Mouse (Mus musculus) bone marrow, adult 2 months (tissue): ENCODE data around the gene Snip1. TPM values are rescaled to one million over a fixed set of nuclear protein-coding genes. Genes with fewer than 3 reads are reported as not detected.
A peak's percentile ranks its signal among the peaks of the same experiment; 100 is the strongest.

Experiments used
- H3K27ac ChIP-seq: fragments of 200-500 bp; 2 replicates; pipeline ENCODE4 v1.5.1; 2012; ENCODE audit warnings: low read depth, mild to moderate bottlenecking, control low read depth, inconsistent platforms, low read length; ENCODE audit not compliant: control insufficient read depth, poor library complexity, insufficient read depth
- H3K4me1 ChIP-seq: fragments of 200-500 bp; 2 replicates; pipeline ENCODE4 v1.6.1; 2011; ENCODE audit warnings: low read length; ENCODE audit not compliant: control insufficient read depth, insufficient read depth
- H3K4me3 ChIP-seq: fragments of 200-500 bp; replicated peaks from 2 replicates; pipeline ENCODE3; 2011; ENCODE audit warnings: mild to moderate bottlenecking, low read depth, low read length, control low read depth; ENCODE audit not compliant: control insufficient read depth
- CTCF ChIP-seq: fragments of 200-500 bp; IDR thresholded peaks from 2 replicates; pipeline ENCODE4 v1.5.1; 2011; ENCODE audit warnings: low read length, control low read depth; ENCODE audit not compliant: control insufficient read depth, insufficient read depth
- POLR2A ChIP-seq: fragments of 200-500 bp; IDR thresholded peaks from 2 replicates; pipeline ENCODE4 v1.6.1; 2011; ENCODE audit warnings: low read depth, mild to moderate bottlenecking, control low read depth, low read length, borderline replicate concordance; ENCODE audit not compliant: control insufficient read depth
- WGBS: fragments of 180-500 bp; shearing (Covaris S2); methylation state at CpG from one replicate; pipeline ENCODE4 v1.1.7; 2018; 5-methylcytosine and 5-hydroxymethylcytosine counted together
- polyA plus RNA-seq: library from polyadenylated mRNA; stranded (reverse); fragments of >200 nt; gene quantifications from 2 replicates; pipeline ENCODE4 v1.2.4, GENCODE M21; 2011; ENCODE audit warnings: low replicate concordance; ENCODE audit not compliant: missing spikeins, insufficient read depth, insufficient read length

The Snip1 gene
- polyA plus RNA-seq, 1 experiment: 15.8 TPM

- H3K27ac ChIP-seq: peak within 1 kb of the TSS; percentile 99
- peak; percentile 78 for TF ChIP-seq CTCF
- TF ChIP-seq POLR2A: peak; percentile 64; the same call in 1 of the 2 replicates
- H3K4me1 ChIP-seq: peaks cover 3% of the 10 kb centered on the region; the same call in 1 of the 2 replicates
- H3K4me3 ChIP-seq: peak within 1 kb of the TSS; percentile 93
- WGBS: 1% methylated on average over 63 of the region's 63 CpGs
Observed at GRCm38 (mm10) chr4:125084403-125085345, 18.2 kb downstream of the Snip1 start, which contains the start of gene Meaf6. Gene Meaf6 (plus strand): TSS chr4:125085134.

DNA sequence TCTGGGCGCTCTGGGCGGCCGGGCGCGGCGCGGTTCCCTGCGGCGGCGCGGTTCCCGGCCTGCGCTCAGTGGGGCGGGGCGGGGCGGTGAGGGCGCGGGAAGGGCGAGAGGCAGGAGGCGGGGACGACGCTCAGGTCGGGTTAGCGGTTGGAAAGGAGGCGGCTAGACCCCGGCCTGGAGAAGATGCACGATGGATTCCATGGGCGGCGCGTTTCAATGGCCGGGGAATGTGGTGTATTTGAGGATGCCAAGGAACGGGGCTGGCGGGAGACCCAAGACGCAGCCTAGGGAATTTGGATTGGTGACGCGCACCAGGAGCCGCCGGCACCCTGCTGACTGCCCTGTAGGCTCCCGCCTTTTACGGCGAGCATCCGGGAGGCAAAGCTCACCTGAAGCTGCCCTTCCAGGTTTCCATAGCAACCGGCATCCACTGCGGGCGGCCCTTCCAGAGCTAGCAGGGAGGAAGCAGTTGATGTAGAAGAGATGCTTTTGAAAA is 18.9 kb downstream of the Snip1 start:
- under 1% methylated on average over 39 of the region's 45 CpGs for WGBS
- Histone ChIP-seq H3K4me1 (peaks cover 3% of the 10 kb centered on the region; the same call in 1 of the 2 replicates), H3K4me3 (peak overlapping the region; percentile 93), H3K27ac (peak overlapping the region; percentile 99)
- no peak for TF ChIP-seq POLR2A

GRCm38 (mm10) chr4:125093031-125093430 is 26.6 kb downstream of the Snip1 start:
- TF ChIP-seq CTCF (no peak), POLR2A (no peak)
- Histone ChIP-seq H3K4me1 (no peaks in the 10 kb centered on the region), H3K4me3 (no peak overlapping the region), H3K27ac (no peak overlapping the region)
- 87% methylated on average over 5 of the region's 5 CpGs for WGBS

DNA sequence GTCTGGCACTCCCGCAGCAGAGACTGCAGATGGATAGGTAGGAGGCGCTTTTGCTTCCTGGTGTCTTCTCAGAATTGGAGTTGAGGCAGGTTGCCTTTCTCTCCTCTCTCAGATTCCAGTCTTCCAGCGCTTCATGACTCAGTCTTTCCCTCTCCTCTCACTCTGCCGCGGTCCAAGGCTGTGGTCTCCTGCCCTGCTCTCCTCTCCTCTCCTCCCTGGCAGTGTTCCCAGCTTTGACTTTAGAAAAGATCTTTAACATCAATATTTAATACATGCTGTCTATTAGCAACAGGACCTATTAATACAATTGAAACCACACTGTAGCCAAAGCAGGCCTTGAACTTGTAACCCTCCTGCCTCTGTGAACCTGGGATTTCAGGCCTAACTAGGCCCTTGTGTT is 29.6 kb downstream of the Snip1 start:
- TF ChIP-seq CTCF (no peak), POLR2A (no peak)
- Histone ChIP-seq H3K4me1 (no peaks in the 10 kb centered on the region), H3K27ac (no peak overlapping the region), H3K4me3 (no peak overlapping the region)
- WGBS: 93% methylated on average over 5 of the region's 5 CpGs

DNA sequence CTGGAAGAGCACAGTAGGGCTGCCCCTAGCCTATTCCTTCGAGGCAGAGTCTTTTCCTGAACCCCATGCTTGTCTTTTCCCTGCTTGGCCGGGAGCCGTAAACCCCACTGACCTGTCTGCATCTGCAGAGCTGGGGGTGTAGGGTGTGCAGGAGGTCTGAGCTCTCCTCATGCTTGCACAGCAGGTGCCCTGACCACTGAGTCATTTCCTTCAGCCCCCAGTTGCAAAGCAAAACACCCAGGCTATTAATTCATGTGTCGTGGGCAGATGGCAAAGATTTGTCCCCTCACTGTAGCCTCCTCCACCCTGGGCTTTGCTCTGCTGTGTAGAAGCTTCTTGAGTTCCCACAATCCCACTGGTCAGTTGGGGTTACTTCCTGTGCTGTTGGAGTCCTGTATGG is 30.9 kb downstream of the Snip1 start:
- Histone ChIP-seq H3K27ac (no peak overlapping the region), H3K4me1 (no peaks in the 10 kb centered on the region), H3K4me3 (no peak overlapping the region)
- TF ChIP-seq CTCF (no peak), POLR2A (no peak)
- 63% methylated on average over 4 of the region's 4 CpGs for WGBS

- Histone ChIP-seq H3K27ac (no peak overlapping the region), H3K4me3 (no peak overlapping the region), H3K4me1 (no peaks in the 10 kb centered on the region)
- WGBS: 11% methylated on average over 8 of the region's 8 CpGs
- TF ChIP-seq POLR2A: no peak
- TF ChIP-seq CTCF: peak; percentile 95
Observed at GRCm38 (mm10) chr4:125099458-125099857, 33.0 kb downstream of the Snip1 start.

- H3K4me1 ChIP-seq: no peaks in the 10 kb centered on the region
Observed at GRCm38 (mm10) chr4:125101334-125101733, 34.9 kb downstream of the Snip1 start.

GRCm38 (mm10) chr4:125105354-125105753 is 38.9 kb downstream of the Snip1 start:
- 94% methylated on average over 9 of the region's 9 CpGs for WGBS
- TF ChIP-seq CTCF (no peak), POLR2A (no peak)
- no peak overlapping the region for H3K27ac ChIP-seq
- H3K4me1 ChIP-seq: no peaks in the 10 kb centered on the region; the same call in 1 of the 2 replicates
- no peak overlapping the region for H3K4me3 ChIP-seq

More at GRCm38 (mm10) chr4:125101334-125101733, 34.9 kb downstream of the Snip1 start:
- no peak for TF ChIP-seq POLR2A
- TF ChIP-seq CTCF: no peak
- WGBS: 85% methylated on average over 13 of the region's 13 CpGs
- Histone ChIP-seq H3K4me3 (no peak overlapping the region), H3K27ac (no peak overlapping the region)
